Mouse (Mus musculus) intestine, embryonic 16.5 days (tissue): ENCODE measurements around the gene Tsc22d4. TPM values are rescaled to one million over a fixed set of nuclear protein-coding genes. Genes with fewer than 3 reads are reported as not detected.

Source experiments
- ATAC-seq: fragments of 200-750 bp; cut with Nextera tagmentation; 2 replicates; pipeline ENCODE4 v1.8.0; 2017; ENCODE audit warnings: moderate TSS enrichment, moderate library complexity
- H3K27ac ChIP-seq: fragments of 300-500 bp; sonication (generic); 2 replicates; pipeline ENCODE4 v1.5.1; 2014; ENCODE audit warnings: mild to moderate bottlenecking, low read length
- H3K27me3 ChIP-seq: fragments of 300-500 bp; sonication (generic); replicated peaks from 2 replicates; pipeline ENCODE4 v1.6.1; 2014; ENCODE audit warnings: low read length, control low read depth, mixed read lengths; ENCODE audit not compliant: control insufficient read depth, insufficient read depth
- H3K36me3 ChIP-seq: fragments of 300-500 bp; sonication (generic); 2 replicates; pipeline ENCODE4 v1.6.1; 2014; ENCODE audit warnings: low read length, control low read depth; ENCODE audit not compliant: control insufficient read depth, insufficient read depth
- H3K4me1 ChIP-seq: fragments of 300-500 bp; sonication (generic); 2 replicates; pipeline ENCODE4 v1.6.1; 2014; ENCODE audit warnings: low read length, control low read depth, mixed read lengths; ENCODE audit not compliant: control insufficient read depth, insufficient read depth
- H3K4me2 ChIP-seq: fragments of 300-500 bp; sonication (generic); 2 replicates; pipeline ENCODE4 v1.6.1; 2014; ENCODE audit warnings: low read depth, low read length, control low read depth
- H3K4me3 ChIP-seq: fragments of 300-500 bp; sonication (generic); 2 replicates; pipeline ENCODE4 v1.5.1; 2014; ENCODE audit warnings: mild to moderate bottlenecking, low read length
- H3K9ac ChIP-seq: fragments of 300-500 bp; sonication (generic); 2 replicates; pipeline ENCODE4 v1.6.1; 2014; ENCODE audit warnings: low read depth, low read length
- H3K9me3 ChIP-seq: fragments of 300-500 bp; sonication (generic); 2 replicates; pipeline ENCODE4 v1.6.1; 2016; ENCODE audit warnings: low read length, control low read depth; ENCODE audit not compliant: control insufficient read depth
- WGBS: fragments of 180-500 bp; shearing (Covaris S2); extraction: QIAGEN DNeasy Blood & Tissue Kit; methylation state at CpG from one replicate; pipeline ENCODE4 v1.1.7; 2014; 5-methylcytosine and 5-hydroxymethylcytosine counted together
- polyA plus RNA-seq: library from polyadenylated mRNA; unstranded; fragments of >200 nt; fragmentation: Nextera tagmentation; extraction: Ambion mirVana; gene quantifications from 2 replicates; pipeline ENCODE4 v1.2.1, GENCODE M21; 2015

Tsc22d4 gene
- polyA plus RNA-seq, 1 experiment from 2014 or later: 116 TPM

DNA sequence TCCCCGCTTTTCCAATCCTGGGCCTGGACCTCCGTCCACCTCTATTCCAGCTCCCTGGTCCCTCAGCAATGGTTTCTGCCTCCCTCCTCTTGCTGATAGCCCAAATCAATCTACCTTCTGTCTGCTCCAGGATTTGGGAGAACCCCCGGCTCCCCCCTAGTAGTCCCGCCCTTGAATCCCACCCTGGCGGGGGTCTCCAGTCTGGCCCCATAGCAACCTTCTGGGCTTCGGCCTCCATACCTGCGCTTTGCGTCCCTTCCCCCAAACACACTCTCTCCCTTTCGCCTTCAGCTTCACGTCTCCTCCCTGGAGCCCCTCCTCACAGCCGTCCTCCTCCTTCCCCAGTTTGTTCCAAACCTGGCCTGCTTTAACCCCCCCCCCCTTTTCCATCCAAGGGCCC is 5.0 kb upstream of the Tsc22d4 start:
- Histone ChIP-seq H3K4me2 (peak overlapping the region; percentile 89), H3K36me3 (peaks cover 4% of the 10 kb centered on the region; the same call in 1 of the 2 replicates), H3K27ac (peak overlapping the region; percentile 81; the same call in 1 of the 2 replicates), H3K9ac (peak overlapping the region; percentile 72), H3K27me3 (no peaks in the 10 kb centered on the region), H3K4me1 (peaks cover 27% of the 10 kb centered on the region), H3K4me3 (peak overlapping the region; percentile 62), H3K9me3 (no peaks in the 10 kb centered on the region)
- ATAC-seq: no peak
- WGBS: 14% methylated on average over 11 of the region's 11 CpGs

DNA sequence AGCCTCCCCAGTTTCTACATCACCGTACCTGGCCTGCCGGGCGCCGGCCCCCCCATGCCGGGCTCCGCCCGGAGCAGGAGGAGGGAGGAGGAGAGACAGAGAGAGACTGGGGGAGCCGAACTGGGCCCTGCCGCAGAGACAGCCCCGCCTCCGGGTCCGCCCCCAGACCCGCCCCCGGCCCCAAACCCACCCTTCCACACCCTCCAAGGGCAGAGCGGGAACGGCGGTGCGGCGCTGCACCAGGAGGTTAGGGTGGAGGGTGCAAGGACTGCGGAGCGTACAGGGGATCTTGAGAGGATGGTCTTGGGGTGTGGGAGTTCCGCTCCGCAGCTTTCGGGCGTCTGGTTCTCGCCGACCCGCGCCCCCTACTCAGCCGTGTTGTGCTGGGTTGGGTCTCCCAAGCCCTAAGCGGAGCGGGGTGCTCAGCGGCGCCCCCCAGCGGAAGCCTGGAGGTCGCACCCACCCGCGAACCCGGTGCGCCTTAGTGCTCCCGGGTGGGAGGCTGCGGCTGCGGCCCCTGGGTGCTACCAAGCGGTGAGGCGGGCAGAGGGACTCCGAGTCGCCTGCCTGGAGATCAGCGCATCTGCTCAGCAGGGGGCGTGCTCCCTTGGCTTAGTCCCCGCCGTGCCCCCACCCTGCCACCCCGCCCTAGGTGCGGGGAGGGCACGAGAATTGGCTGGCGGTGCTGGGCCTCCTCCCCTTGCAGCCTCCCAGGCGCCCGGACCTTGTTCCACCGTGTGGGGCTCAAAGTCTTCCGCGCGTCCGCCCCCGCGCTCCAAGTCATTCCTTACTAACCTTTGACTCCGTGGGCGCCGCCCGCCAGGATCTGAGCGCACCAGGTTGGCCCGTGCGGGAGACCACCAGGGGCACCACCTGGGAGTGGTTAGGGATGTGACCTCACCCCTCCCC is 4.3 kb upstream of the Tsc22d4 start, which contains the start of gene Nyap1:
Nyap1 (minus strand) TSS at position 585 of the 909 bp plus-strand sequence.
- under 1% methylated on average over 70 of the region's 71 CpGs for WGBS
- H3K27me3 ChIP-seq: no peaks in the 10 kb centered on the region
- H3K4me2 ChIP-seq: peak within 1 kb of the TSS; percentile 89
- H3K4me3 ChIP-seq: peak within 1 kb of the TSS; percentile 62
- H3K9ac ChIP-seq: peak within 1 kb of the TSS; percentile 72
- peak; percentile 82 for ATAC-seq
- no peaks in the 10 kb centered on the region for H3K36me3 ChIP-seq
- H3K4me1 ChIP-seq: peaks cover 28% of the 10 kb centered on the region
- no peaks in the 10 kb centered on the region for H3K9me3 ChIP-seq
- peak within 1 kb of the TSS; percentile 81 for H3K27ac ChIP-seq

DNA sequence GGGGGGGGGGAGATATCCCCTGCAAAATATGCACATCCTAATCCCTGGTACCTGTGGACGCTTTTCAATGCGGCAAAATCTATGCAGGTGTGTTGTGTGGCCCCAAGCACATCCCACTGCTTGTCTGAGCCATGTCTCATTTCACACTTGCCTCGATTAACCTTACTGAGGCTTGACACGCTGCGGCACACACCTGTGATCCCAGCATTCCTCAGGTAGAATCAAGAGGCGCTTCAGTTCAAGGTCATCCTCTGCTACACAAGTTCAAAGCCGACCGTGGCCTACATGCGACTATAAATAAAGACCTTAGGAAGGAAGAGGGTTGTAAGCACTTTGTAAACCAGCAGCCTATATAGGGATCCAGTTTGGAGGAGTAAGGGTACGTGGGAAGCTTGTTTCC is 3.5 kb upstream of the Tsc22d4 start:
- H3K9me3 ChIP-seq: no peaks in the 10 kb centered on the region
- H3K4me2 ChIP-seq: peak overlapping the region; percentile 89
- WGBS: 59% methylated on average over 10 of the region's 10 CpGs
- H3K9ac ChIP-seq: peak overlapping the region; percentile 72; the same call in 1 of the 2 replicates
- H3K4me3 ChIP-seq: peak overlapping the region; percentile 62
- no peak for ATAC-seq
- H3K4me1 ChIP-seq: peaks cover 28% of the 10 kb centered on the region
- peak overlapping the region; percentile 81 for H3K27ac ChIP-seq
- no peaks in the 10 kb centered on the region for H3K36me3 ChIP-seq
- H3K27me3 ChIP-seq: no peaks in the 10 kb centered on the region

- H3K27ac ChIP-seq: no peak overlapping the region
- 91% methylated on average over 6 of the region's 6 CpGs for WGBS
Observed at GRCm38 (mm10) chr5:137742836-137743235, 2.7 kb upstream of the Tsc22d4 start.

GRCm38 (mm10) chr5:137744197-137744596 is 1.3 kb upstream of the Tsc22d4 start:
- 91% methylated on average over 7 of the region's 7 CpGs for WGBS
- no peaks in the 10 kb centered on the region for H3K27me3 ChIP-seq
- H3K4me2 ChIP-seq: no peak overlapping the region
- H3K36me3 ChIP-seq: no peaks in the 10 kb centered on the region
- H3K4me1 ChIP-seq: peaks cover 36% of the 10 kb centered on the region
- no peak for ATAC-seq
- H3K9me3 ChIP-seq: no peaks in the 10 kb centered on the region
- H3K27ac ChIP-seq: no peak overlapping the region
- no peak overlapping the region for H3K4me3 ChIP-seq
- H3K9ac ChIP-seq: no peak overlapping the region

More at GRCm38 (mm10) chr5:137742836-137743235, 2.7 kb upstream of the Tsc22d4 start:
- Histone ChIP-seq H3K27me3 (no peaks in the 10 kb centered on the region), H3K4me2 (no peak overlapping the region), H3K4me1 (peaks cover 30% of the 10 kb centered on the region), H3K9me3 (no peaks in the 10 kb centered on the region), H3K36me3 (no peaks in the 10 kb centered on the region), H3K9ac (no peak overlapping the region), H3K4me3 (no peak overlapping the region)
- no peak for ATAC-seq

DNA sequence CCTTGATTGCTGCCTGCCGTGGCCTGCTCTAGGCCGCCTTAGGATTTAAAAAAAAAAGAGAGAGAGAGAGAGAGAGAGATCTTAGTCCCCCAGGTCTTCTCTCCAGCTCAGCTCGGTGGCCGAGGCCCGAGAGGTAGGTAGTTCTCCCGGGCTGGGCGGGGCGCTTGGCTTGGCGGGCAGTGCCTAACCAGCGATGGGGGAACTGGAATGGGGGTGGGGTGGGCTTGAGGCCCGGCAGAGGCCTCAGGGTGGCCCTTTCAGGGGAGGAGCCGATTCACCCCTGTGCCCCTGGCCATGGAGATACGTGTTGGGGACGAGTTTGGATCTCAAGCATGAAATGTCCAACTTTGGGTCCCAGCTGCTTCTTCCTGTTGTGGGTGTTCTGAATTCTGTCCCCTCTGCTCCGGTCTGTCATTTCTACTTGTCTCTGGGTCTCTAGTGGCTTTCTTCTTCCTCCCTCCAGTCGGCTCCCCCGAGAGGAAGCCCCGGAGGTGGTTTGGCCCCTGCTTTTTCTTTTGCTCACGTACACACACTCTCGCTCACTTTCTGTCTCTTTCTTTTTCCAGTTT is 836 bp downstream of the Tsc22d4 start:
- Histone ChIP-seq H3K4me1 (peaks cover 28% of the 10 kb centered on the region), H3K36me3 (no peaks in the 10 kb centered on the region; the same call in 1 of the 2 replicates), H3K4me2 (peak overlapping the region; percentile 97), H3K4me3 (peak overlapping the region; percentile 89), H3K9me3 (no peaks in the 10 kb centered on the region), H3K9ac (peak overlapping the region; percentile 96), H3K27me3 (no peaks in the 10 kb centered on the region), H3K27ac (peak overlapping the region; percentile 99)
- WGBS: under 1% methylated on average over 20 of the region's 20 CpGs
- ATAC-seq: peak; percentile 56

DNA sequence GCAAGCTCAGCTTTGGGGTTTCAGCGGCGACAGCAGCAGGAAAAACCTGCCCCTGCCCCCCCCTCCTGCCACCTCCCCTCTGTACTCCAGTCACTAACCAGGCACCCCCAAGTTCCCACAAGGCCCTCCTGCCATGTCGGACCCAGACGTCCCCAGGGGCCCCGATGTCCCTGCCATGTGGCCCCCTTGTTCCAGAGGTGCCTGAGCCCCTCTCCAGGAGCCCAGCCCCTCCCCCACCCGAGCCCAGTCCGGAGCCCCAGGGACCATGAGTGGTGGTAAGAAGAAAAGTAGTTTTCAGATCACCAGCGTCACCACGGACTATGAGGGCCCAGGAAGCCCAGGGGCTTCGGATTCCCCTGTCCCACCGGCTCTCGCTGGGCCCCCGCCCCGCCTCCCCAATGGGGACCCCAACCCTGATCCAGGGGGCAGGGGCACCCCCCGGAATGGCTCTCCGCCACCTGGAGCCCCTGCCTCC is 1.4 kb downstream of the Tsc22d4 start:
- Histone ChIP-seq H3K4me1 (peaks cover 28% of the 10 kb centered on the region), H3K27me3 (no peaks in the 10 kb centered on the region), H3K4me3 (peak overlapping the region; percentile 89), H3K4me2 (peak overlapping the region; percentile 97), H3K36me3 (peaks cover 1% of the 10 kb centered on the region), H3K9ac (peak overlapping the region; percentile 96), H3K27ac (peak overlapping the region; percentile 99), H3K9me3 (no peaks in the 10 kb centered on the region)
- under 1% methylated on average over 16 of the region's 16 CpGs for WGBS
- no peak for ATAC-seq

DNA sequence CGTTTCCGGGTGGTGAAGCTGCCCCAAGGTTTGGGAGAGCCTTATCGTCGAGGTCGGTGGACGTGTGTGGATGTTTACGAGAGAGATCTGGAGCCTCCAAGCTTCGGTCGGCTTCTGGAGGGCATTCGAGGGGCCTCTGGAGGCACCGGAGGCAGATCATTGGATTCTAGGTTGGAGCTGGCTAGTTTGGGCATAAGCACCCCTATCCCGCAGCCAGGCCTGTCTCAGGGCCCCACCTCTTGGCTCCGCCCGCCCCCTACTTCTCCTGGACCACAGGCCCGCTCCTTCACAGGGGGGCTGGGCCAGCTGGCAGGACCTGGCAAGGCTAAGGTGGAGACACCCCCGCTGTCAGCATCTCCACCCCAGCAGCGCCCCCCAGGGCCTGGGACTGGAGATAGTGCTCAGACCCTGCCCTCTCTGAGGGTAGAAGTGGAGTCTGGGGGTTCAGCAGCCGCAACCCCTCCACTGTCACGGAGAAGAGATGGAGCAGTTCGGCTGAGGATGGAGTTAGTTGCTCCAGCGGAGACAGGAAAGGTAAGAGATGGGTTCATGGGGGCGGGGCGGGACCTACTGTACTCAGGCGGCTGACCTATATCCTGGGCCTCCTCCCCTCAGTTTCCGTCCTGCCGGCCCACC is 1.9 kb downstream of the Tsc22d4 start:
- peak overlapping the region; percentile 99 for H3K27ac ChIP-seq
- H3K4me3 ChIP-seq: peak overlapping the region; percentile 89
- H3K9ac ChIP-seq: peak overlapping the region; percentile 96
- ATAC-seq: 0 out of 2 replicates have a peak, but pooled peaks have one; percentile 9
- H3K27me3 ChIP-seq: no peaks in the 10 kb centered on the region
- peaks cover 28% of the 10 kb centered on the region for H3K4me1 ChIP-seq
- 1% methylated on average over 26 of the region's 26 CpGs for WGBS
- H3K9me3 ChIP-seq: no peaks in the 10 kb centered on the region
- H3K36me3 ChIP-seq: peaks cover 7% of the 10 kb centered on the region
- H3K4me2 ChIP-seq: peak overlapping the region; percentile 97
